Mouse (Mus musculus): ENCODE data around the gene Rrp9.

The Rrp9 gene

DNA sequence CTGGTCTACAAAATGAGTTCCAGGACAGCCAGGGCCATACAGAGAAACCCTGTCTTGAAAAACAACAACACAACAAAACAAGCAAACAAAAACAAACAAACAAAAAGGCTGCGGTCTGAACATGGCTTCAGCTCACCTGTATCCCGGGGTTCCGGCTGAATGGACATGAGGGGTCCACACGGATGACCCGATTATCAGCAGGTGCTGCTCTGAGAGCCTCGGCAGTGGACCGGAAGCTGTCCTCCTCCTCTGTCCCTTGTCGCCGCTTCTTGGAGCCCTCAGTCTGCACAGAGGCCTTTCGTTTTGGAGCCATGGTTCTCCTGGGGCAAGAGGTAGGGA, at the start of gene Rrp9:
Rrp9 (plus strand) TSS at position 301 of the 339 bp plus-strand sequence.
- no peak for DNase-seq (ENCODE audit: low read depth, low spot score)

DNA sequence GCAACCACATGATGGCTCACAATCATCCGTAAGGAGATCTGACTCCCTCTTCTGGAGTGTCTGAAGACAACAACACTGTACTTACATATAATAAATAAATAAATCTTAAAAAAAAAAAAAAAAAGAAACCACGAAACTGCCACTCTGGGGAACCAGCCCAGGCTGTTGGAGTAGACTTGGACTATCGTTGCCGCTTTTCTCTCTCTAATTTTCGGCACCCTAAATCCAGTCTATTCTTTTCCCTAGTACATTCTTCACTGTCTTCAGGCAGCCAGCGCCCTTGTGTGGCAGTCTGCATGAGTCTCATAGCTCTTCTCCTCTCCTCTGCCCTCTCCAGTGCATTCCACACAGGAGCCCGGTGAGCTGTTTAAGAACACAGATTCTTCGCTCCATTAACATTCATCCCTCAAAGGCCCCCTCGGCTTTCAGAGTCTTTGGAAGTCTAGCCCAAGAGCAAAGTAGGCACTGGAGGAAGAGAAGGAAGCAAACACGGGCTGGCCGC, 47.0 kb upstream of the Rrp9 start:
- DNase-seq (ENCODE audit: low read depth, low spot score), result no peak

DNA sequence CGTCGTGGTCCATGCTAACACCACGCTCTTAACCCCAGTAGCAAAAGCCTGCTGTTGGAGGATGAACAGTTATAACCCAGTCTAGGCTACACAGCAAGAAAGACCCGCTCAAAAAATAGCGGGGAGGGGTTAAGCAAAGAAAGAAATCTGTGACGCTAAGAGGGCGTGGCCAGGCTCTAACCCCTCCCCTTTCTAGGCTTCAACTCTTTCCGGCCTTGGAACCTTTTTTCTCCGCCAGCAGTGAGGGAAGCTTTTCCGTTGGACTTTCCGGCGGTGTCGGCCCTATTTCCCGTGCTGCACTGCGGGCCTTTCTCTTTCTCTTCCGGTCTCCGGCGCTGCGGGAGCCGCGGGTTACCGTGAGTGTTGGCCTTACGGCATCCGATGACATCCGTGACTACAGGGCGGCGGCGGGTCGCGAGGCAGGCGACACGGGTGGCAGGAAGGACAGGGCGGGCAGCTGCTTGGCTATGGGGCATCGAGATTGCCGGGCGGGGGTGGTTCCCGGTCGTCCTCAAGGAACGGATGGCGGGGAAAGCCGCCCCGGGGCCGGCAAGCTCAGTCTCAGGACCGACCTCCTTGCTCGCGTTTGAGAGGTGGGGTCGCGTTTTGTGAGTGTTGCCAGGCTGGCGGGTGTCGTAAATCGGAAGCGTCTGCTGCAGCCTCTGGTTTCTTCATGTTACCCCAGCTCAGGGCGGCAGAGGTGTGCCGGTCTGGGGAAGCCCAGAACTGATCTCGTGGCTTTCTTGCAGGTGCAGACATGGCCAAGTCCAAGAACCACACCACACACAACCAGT, 46.3 kb upstream of the Rrp9 start, which contains the start of gene Rpl29:
Rpl29 (plus strand) TSS at position 234 of the 794 bp plus-strand sequence.
- peak; percentile 96 for DNase-seq (ENCODE audit: low read depth, low spot score)

DNA sequence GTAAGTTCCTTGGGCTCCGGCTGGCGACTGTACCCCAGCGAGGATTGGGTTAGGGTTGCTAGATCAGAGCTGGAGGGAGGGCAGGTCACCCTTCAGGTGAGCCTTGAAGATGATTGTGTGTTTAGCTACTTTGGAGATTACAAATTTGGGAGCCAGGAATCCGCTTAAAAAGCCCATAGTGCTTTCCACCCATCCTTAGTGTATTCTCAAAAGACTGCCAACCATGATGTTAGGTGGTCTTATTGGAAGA, 45.8 kb upstream of the Rrp9 start:
- DNase-seq (ENCODE audit: low read depth, low spot score), result no peak

DNA sequence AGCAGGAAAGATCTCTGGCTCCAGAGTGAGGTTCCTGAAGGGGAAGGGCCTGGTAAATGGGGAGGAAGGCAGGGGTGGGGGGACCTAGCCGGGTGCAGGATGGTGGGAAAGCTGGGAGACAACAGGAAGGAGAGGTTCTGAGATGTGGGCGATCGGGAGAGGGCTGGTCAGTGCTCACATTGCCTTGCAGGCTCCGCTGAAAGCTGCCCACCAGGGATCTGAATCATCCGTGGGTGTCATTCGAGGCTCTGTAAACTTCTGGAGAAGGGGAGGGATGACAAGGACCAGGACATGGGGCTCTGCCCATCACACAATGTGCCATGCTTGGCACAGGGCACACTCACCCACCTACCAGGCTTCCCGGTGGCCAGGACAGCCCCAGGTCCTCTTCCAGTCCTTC, 42.4 kb upstream of the Rrp9 start:
- no peak for DNase-seq (ENCODE audit: low read depth, low spot score)

DNA sequence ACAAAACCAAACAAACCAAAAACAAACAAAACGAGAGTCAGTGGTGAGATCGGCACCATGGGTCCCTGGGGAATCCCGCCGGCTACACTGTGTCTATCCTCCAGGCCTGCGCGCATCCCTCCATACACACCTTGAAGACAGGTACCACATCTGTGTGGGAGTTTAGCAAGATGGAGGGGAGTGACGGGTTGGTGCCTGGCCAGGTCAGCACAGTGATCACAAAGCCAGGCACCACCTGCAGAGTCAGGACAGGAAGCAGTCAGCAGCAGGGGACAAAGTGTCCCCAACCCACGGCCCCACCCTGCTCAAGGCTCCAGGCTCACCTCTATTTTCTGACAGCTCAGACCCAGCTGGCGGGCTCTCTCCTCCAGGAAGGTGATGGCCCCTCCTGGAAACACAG, 39.2 kb upstream of the Rrp9 start:
- DNase-seq (ENCODE audit: low read depth, low spot score), result no peak

DNA sequence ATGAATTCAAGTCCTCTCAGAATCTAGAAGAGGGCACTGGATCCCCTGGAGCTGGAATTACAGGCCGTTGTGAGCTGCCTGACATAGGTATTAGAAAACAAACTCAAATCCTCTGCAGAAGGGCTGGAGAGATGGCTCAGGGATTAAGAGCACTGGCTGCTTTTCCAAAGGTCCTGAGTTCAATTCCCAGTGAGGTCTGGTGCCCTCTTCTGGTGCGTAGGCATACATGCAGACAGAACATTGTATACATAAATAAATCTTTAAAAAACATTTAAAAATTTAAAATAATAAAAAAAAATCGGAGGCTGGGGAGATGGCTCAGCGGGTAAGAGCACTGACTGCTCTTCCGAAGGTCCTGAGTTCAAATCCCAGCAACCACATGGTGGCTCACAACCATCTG, 33.1 kb upstream of the Rrp9 start:
- no peak for DNase-seq (ENCODE audit: low read depth, low spot score)

DNA sequence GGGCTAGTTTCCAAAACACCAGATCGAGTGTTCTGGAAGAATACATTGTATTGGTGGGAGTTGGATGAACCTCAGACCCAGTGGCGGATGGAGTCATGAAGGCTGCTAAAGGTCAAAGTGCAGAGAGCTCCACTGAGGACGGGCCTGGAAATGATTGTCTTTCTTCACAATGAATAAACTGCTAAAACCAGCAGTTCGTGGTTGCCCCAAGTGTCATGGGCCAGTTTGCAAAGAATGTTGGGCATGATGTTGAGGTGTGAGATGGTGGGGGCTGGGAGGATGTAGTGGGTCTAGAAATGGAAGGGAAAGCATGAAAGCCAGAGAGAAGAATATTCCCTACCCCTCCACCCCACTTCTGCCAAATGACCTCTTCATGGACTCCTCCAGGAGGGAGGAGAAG, 30.9 kb upstream of the Rrp9 start:
- DNase-seq (ENCODE audit: low read depth, low spot score), result no peak

DNA sequence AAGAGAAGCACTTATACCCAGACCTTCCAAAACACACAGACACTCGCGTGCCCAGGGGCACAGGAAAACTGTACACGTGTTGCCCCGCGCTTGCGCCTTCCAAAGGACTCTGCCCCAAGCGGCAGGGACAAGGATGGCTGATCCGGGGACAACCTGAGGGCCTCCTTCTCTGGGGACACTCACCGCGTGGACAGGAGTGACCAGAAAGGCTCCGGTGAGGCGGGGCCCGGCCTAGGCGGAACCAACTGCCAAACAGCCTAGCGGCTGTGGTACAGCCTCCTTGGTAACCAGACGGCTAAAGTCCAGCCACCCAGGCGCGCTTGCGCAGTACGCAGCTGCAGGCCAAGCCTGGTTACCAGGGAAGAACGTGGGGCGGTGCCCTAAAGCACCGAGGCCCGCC, 28.4 kb upstream of the Rrp9 start, which contains the start of the genes Abhd14b and Abhd14a:
Abhd14b (plus strand) TSS at position 112 of the 400 bp plus-strand sequence.
Abhd14a (minus strand) TSS at position 331 of the 400 bp plus-strand sequence.
- DNase-seq (ENCODE audit: low read depth, low spot score), result peak; percentile 81

DNA sequence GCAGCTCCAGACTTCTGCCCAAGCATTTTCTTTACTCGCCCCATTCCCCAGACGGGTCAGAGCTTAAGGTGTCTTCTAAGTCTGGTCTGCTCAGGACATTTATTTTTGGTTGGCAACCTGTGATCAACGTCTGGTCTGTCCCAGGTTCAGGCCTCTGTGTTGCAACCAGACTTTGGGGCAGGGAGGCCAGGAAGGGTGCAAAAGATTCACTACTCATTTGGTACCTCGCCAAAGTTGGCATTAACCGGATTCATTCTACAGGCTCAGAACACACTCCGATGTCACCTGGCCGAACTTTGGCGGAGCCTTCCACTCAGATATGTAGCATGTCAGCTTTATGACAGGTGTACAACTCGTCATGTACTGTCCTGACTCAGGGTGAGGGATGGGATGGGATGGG, 27.8 kb upstream of the Rrp9 start:
- no peak for DNase-seq (ENCODE audit: low read depth, low spot score)

DNA sequence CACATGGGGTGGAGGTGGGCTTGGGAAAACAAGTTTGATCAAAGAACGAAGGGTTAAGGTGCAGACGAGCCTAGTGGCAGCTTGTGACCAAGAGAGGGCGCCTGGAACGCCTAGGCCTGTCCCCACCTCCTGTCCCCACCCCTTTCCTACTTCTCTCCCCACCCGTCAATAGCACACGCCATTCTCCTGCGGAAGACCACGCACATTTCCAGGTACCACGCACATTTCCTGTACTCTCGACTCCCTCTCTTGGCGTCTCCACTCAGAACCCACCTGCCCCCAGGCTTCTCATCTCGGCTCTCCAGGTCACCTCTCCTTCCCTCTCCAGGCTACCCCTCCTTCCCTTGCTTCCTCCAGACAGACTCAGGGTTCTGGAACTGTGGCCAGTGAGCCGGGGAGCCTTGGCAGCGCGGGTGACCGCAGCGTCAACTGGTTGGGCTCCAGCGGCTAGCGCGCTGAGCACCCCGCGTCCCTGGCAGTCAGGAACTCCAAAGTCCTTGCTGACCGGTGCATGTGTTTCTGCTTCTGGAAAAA, 27.2 kb upstream of the Rrp9 start:
- no peak for DNase-seq (ENCODE audit: low read depth, low spot score)

DNA sequence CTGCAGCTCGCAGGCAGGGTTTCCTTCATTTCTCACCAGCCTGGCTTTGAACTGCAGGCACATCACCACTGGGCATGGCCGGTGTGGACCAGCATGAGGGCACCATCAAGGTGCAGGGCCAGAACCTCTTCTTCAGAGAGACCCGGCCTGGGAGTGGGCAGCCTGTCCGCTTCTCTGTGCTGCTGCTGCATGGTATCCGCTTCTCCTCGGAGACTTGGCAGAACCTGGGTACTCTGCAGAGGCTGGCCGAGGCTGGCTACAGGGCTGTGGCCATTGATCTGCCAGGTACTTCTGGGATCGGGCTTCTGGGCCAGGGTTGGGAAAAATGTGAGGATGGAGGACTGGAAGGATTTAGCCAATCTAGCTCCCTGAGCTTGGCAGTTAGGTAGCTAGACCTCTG, 25.8 kb upstream of the Rrp9 start:
- no peak for DNase-seq (ENCODE audit: low read depth, low spot score)

DNA sequence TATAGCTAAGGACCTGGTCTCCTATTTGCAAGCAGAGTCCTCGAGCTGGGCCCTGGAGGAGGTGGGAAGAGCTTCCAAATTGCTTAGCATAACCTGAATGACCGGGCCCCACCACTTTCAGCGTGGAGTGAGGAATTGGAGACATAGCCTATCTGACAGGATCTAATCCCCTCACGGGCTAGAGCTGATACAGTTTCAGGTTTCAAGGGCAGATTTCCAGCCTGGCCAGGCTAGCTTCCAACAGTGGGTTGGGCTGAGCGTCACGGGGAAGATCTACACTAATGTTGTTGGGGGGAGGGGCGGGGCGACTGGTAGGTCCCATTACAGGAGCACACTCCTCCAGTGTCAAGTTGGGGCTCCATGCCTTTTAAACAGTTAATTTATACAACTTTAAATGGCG, 25.1 kb upstream of the Rrp9 start:
- DNase-seq (ENCODE audit: low read depth, low spot score), result no peak

DNA sequence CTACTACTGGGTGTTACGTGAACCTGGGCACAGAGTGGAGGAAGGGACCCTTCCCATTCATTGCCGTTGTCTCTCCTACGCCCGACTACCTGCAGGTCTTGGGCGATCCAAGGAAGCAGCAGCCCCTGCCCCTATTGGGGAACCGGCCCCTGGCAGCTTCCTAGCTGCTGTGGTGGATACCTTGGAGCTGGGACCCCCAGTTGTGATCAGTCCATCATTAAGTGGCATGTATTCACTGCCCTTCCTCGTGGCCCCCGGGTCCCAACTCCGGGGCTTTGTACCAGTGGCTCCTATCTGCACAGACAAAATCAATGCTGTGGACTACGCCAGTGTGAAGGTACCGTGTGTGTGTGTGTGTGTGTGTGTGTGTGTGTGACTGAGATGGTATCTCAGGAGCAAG, 24.5 kb upstream of the Rrp9 start:
- DNase-seq (ENCODE audit: low read depth, low spot score), result no peak

DNA sequence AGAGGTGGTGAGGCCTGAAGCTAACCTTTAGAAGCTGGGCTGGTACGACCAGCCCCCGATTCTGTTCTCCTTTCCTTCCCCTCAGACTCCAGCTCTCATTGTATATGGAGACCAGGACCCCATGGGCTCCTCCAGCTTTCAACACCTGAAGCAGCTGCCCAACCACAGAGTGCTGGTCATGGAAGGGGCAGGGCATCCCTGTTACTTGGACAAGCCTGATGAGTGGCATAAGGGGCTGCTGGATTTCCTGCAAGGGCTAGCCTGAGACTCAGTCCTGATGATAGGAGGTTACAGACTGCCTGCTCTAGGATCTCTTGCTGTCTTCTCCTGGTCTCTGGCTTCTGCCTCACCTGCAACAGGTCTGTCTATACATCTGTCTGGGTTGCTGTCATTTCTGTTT, 23.9 kb upstream of the Rrp9 start:
- DNase-seq (ENCODE audit: low read depth, low spot score), result no peak

DNA sequence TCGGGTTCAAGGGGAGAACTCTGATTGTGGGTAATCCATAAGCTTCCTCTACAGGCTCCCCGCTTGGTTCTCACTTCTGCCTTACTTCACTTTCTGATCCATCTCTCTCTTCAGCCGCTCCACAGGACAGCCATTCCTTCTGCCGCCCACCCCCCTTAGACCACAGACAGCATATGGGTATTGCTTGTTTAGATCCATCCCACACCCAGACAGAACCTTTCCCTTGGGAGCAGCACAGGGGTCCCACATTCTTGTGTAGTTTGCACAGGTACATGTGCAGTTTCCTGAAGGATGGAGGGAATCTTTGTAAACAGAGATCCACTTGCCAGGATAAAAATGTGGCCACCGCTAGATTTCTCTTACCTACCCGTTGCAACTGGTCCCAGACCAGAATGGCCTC, 23.4 kb upstream of the Rrp9 start:
- DNase-seq (ENCODE audit: low read depth, low spot score), result no peak

DNA sequence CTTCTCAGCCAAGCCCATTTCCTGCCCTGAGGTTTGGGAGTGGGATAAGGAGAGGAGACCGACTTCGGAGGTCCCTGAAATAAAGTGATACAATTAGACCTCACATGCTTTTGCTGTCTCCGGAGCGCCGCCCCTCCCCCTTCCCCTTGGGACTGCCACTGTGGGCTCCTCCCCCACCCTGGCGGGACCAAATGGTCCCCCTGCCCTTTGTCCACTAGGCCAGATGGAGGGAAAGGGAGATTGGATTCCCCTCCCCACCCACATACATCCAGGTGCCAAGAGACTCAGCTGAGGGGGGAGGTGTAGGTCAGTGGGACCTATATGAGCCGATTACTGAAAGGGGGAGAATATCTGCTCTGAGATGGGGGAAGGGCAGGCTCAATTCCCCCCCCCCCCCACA, 22.9 kb upstream of the Rrp9 start:
- DNase-seq (ENCODE audit: low read depth, low spot score), result no peak

DNA sequence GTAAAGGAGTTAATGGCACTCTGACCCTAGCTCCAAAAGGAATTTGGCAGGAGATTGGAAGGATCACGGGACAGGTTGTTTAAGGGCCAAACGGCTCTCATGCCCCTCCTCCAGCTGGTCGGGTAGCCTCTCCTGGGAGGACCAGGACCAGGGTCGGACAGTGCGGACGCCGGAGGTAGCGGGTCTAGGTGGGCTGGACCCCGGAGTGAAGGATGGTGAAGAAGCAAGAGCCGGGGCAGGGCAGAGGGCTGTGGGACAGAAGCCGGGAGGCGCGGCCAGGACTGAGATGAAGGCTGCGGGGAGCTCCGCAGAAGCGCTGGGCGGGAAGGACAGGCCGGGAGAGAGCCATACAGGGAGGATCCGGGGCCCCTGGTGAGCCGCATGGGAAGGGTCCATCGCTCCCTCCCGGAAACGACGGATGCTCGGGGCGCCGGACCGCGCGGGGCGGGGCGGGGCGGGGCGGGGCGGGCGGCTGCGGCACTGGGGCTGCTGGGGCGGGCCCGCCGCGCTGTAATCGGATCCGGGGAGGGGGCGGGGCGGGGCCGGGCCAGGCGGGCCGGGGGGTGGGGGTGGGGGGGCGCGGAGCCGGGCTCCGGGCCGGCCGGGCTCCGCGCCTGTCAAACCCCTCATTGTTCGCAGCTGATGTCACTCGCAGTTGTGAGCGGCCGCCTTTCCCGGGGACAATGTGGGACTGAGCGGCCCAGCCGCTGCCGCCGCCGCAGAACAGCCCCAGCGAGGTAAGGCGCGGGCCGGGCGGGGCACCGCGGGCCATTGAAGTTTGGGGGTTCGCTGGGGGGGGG, 22.3 kb upstream of the Rrp9 start, which contains the start of gene Pcbp4:
Pcbp4 (plus strand) TSS at position 21 of the 800 bp plus-strand sequence.
- DNase-seq (ENCODE audit: low read depth, low spot score), result no peak

DNA sequence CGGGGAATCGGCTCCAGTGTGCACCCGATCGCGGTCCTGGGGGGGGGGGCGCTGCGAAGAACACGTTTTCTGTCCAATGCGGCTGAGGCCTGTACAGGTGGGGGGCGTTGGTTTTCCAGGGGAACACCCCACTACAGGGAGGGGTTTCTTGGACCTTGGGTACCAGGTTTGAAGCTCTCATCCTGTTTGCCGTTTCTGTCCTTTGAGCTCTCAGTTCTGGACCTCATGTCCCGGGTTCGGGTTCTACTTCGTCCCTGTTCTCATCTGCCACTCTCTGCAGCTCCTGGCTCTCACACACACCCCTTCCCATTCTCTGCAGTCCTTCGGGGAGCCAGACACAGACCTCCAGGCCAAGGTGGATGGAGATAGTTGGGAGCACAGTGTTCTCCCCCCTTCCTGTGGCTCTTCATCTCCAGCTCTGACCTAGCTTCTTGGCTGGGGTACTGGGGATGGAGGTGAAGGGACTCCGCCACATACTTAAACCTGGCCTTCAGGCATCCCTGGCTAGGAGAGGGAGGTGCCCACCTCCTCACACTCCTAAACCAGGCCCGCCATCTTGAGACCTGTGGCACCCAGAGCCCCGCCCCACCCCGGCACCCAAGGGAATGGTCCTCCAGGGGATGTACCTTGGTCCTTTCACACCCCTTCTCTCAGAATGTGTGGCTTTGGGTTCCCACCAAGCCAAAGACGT, 21.5 kb upstream of the Rrp9 start:
- no peak for DNase-seq (ENCODE audit: low read depth, low spot score)

DNA sequence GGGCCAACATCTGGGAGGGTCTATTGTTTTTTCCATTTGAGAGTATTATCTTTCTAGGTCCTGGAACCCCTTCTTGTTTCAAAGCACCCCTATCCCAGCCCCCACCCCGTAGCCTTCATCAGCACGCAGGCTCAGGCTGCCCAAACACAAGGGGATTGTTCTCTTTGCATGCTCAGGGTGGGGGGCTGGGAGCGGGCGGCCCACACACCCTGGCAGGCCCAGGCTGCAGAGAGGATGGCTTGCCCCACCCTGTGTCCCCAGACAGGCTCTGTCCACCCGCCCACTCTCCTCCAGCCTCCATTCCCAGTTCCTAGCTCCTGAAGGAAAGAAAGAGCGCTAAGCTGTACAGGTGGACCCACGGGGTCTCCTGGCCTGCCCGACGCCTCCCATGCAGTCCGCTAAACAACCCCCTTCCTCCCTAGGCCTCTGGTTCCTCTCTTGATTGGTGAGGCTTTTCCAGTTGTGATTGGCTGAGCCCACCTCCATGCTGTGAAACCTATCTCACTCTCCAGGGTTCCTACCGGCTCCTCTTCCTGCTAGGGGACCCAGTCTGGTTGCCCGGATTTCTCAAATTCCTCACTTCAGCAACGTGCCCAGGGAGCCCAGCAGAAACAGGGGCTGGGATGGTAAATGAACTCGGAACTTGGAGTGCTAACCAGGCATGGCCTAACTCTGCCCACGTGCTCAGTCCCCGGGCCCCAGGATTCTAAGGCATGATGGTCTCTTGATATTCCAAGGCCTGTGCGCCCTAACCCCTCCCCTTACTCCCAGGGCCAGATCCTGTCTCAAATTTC, 20.7 kb upstream of the Rrp9 start:
- DNase-seq (ENCODE audit: low read depth, low spot score), result no peak

All from embryo, embryonic 11.5 days (tissue).